Mouse (Mus musculus): ENCODE results near the gene Chpf2. TPM values are rescaled to one million over a fixed set of nuclear protein-coding genes. Genes with fewer than 3 reads are reported as not detected.

Gene Chpf2
- polyA plus RNA-seq, 1 experiment from 2014 or later, result 19.2 TPM

DNA sequence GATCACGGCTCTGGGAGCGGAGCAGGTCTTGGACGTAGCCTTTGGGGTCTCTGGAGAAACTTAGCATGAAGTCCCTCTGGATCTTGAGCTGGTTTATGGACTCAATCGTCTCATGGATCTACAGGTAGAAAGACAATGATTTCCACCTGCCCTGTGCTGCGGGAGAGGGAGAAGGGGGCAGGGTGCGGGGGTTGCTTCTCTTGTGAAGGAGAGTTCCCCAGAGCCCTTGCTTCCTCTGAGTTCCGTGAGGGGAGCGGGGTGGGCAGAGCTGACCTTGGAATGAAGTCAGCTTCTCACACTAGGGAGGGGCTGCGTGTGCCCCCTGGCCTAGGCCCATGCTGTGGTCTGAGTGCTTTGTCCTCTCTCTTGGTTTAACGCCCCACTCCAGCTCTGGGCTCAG, 6.7 kb downstream of the Chpf2 start:
- Histone ChIP-seq H3K27me3 (ENCODE audit: control insufficient read depth, insufficient read depth, low read length) (no peaks in the 10 kb centered on the region), H3K9ac (ENCODE audit: low read length) (no peak overlapping the region), H3K27ac (replicated peaks) (no peak overlapping the region), H3K9me3 (ENCODE audit: control insufficient read depth, low read length) (no peaks in the 10 kb centered on the region), H3K36me3 (ENCODE audit: control insufficient read depth, insufficient read depth, low read length) (peaks cover 15% of the 10 kb centered on the region; the same call in 1 of the 2 replicates), H3K4me1 (replicated peaks; ENCODE audit: control insufficient read depth, insufficient read depth) (no peaks in the 10 kb centered on the region; the same call in 1 of the 2 replicates), H3K4me2 (replicated peaks; ENCODE audit: low read depth) (no peak overlapping the region), H3K4me3 (ENCODE audit: low read depth, low read length) (no peak overlapping the region)
- no peak for DNase-seq (ENCODE audit: low spot score)
- 85% methylated on average over 10 of the region's 10 CpGs for WGBS
- no peak for TF ChIP-seq EP300 (optimal IDR thresholded peaks at IDR 0.05)
- TF ChIP-seq CTCF (IDR thresholded peaks at IDR 0.05; ENCODE audit: low read depth), result no peak
- no peak for ATAC-seq (ENCODE audit: low FRiP score, low TSS enrichment)

DNA sequence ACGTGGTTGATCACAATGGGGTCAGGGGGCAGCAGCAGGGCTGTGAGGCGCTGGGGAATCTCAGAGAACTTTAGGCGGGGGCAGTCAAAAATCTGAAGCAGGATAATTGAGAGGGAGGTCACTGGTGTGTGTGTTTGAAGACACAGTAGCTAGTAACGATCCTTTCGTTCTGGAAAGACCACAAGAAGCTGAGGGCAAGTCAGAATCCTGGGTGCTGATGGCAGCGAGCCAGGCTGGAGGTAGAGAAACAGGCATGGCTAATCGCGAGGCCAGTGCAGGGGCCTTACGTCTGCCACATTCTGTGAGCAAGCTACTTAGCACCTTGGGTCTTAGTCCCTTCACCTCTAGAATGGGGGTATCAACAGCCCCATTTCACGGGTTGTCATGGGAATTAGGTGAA, 7.4 kb downstream of the Chpf2 start:
- Histone ChIP-seq H3K9me3 (ENCODE audit: control insufficient read depth, low read length) (no peaks in the 10 kb centered on the region), H3K27me3 (ENCODE audit: control insufficient read depth, insufficient read depth, low read length) (no peaks in the 10 kb centered on the region), H3K4me1 (replicated peaks; ENCODE audit: control insufficient read depth, insufficient read depth) (peaks cover 2% of the 10 kb centered on the region; the same call in 1 of the 2 replicates), H3K36me3 (ENCODE audit: control insufficient read depth, insufficient read depth, low read length) (peaks cover 15% of the 10 kb centered on the region; the same call in 1 of the 2 replicates), H3K4me3 (ENCODE audit: low read depth, low read length) (no peak overlapping the region), H3K9ac (ENCODE audit: low read length) (no peak overlapping the region), H3K4me2 (replicated peaks; ENCODE audit: low read depth) (no peak overlapping the region), H3K27ac (replicated peaks) (no peak overlapping the region)
- TF ChIP-seq CTCF (IDR thresholded peaks at IDR 0.05; ENCODE audit: low read depth) (no peak), EP300 (optimal IDR thresholded peaks at IDR 0.05) (no peak)
- WGBS, result 67% methylated on average over 10 of the region's 10 CpGs
- DNase-seq (ENCODE audit: low spot score) (no peak), ATAC-seq (ENCODE audit: low FRiP score, low TSS enrichment) (no peak)

GRCm38 (mm10) chr5:24594346-24594745, 7.8 kb downstream of the Chpf2 start:
- ATAC-seq (ENCODE audit: low FRiP score, low TSS enrichment) (no peak), DNase-seq (ENCODE audit: low spot score) (no peak)
- Histone ChIP-seq H3K9me3 (ENCODE audit: control insufficient read depth, low read length) (no peaks in the 10 kb centered on the region), H3K4me3 (ENCODE audit: low read depth, low read length) (no peak overlapping the region), H3K27me3 (ENCODE audit: control insufficient read depth, insufficient read depth, low read length) (no peaks in the 10 kb centered on the region), H3K4me1 (replicated peaks; ENCODE audit: control insufficient read depth, insufficient read depth) (peaks cover 2% of the 10 kb centered on the region; the same call in 1 of the 2 replicates), H3K4me2 (replicated peaks; ENCODE audit: low read depth) (no peak overlapping the region), H3K9ac (ENCODE audit: low read length) (no peak overlapping the region), H3K36me3 (ENCODE audit: control insufficient read depth, insufficient read depth, low read length) (peaks cover 15% of the 10 kb centered on the region; the same call in 1 of the 2 replicates), H3K27ac (replicated peaks) (no peak overlapping the region)
- TF ChIP-seq EP300 (optimal IDR thresholded peaks at IDR 0.05), result no peak
- no peak for TF ChIP-seq CTCF (IDR thresholded peaks at IDR 0.05; ENCODE audit: low read depth)
- WGBS, result 88% methylated on average over 5 of the region's 5 CpGs

DNA sequence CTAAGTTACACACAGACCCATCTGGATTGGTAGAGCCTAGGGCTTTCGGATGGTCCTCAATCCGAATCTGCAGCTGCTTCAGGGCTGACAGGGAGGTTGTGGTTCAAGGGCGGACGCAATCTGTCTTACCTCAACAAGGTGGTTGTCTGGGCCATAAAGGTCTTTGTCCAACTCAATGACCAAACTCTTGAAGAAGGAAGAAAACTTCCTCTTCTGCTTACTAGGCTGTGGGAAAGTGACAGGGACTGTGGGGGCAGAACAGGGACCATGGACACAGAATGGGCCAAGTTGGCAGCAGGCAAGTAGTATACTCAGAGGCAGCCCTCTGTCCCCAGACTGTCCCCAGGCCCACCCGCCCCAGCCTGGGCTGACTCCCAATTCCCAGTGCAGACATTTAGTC, 8.7 kb downstream of the Chpf2 start:
- Histone ChIP-seq H3K36me3 (ENCODE audit: control insufficient read depth, insufficient read depth, low read length) (peaks cover 15% of the 10 kb centered on the region; the same call in 1 of the 2 replicates), H3K4me3 (ENCODE audit: low read depth, low read length) (no peak overlapping the region), H3K27ac (replicated peaks) (no peak overlapping the region), H3K27me3 (ENCODE audit: control insufficient read depth, insufficient read depth, low read length) (no peaks in the 10 kb centered on the region), H3K9ac (ENCODE audit: low read length) (no peak overlapping the region), H3K4me1 (replicated peaks; ENCODE audit: control insufficient read depth, insufficient read depth) (peaks cover 2% of the 10 kb centered on the region; the same call in 1 of the 2 replicates), H3K4me2 (replicated peaks; ENCODE audit: low read depth) (no peak overlapping the region), H3K9me3 (ENCODE audit: control insufficient read depth, low read length) (no peaks in the 10 kb centered on the region)
- 87% methylated on average over 5 of the region's 5 CpGs for WGBS
- no peak for ATAC-seq (ENCODE audit: low FRiP score, low TSS enrichment)
- TF ChIP-seq CTCF (IDR thresholded peaks at IDR 0.05; ENCODE audit: low read depth) (no peak), EP300 (optimal IDR thresholded peaks at IDR 0.05) (no peak)
- no peak for DNase-seq (ENCODE audit: low spot score)

GRCm38 (mm10) chr5:24595786-24596380, 9.3 kb downstream of the Chpf2 start:
- DNase-seq (ENCODE audit: low spot score) (no peak), ATAC-seq (ENCODE audit: low FRiP score, low TSS enrichment) (no peak)
- Histone ChIP-seq H3K4me2 (replicated peaks; ENCODE audit: low read depth) (no peak overlapping the region), H3K36me3 (ENCODE audit: control insufficient read depth, insufficient read depth, low read length) (peaks cover 15% of the 10 kb centered on the region; the same call in 1 of the 2 replicates), H3K27me3 (ENCODE audit: control insufficient read depth, insufficient read depth, low read length) (no peaks in the 10 kb centered on the region), H3K4me3 (ENCODE audit: low read depth, low read length) (no peak overlapping the region), H3K9me3 (ENCODE audit: control insufficient read depth, low read length) (no peaks in the 10 kb centered on the region), H3K27ac (replicated peaks) (no peak overlapping the region), H3K9ac (ENCODE audit: low read length) (no peak overlapping the region), H3K4me1 (replicated peaks; ENCODE audit: control insufficient read depth, insufficient read depth) (peaks cover 2% of the 10 kb centered on the region; the same call in 1 of the 2 replicates)
- WGBS, result 77% methylated on average over 14 of the region's 14 CpGs
- TF ChIP-seq EP300 (optimal IDR thresholded peaks at IDR 0.05) (no peak), CTCF (IDR thresholded peaks at IDR 0.05; ENCODE audit: low read depth) (no peak; the same call in 1 of the 2 replicates)

DNA sequence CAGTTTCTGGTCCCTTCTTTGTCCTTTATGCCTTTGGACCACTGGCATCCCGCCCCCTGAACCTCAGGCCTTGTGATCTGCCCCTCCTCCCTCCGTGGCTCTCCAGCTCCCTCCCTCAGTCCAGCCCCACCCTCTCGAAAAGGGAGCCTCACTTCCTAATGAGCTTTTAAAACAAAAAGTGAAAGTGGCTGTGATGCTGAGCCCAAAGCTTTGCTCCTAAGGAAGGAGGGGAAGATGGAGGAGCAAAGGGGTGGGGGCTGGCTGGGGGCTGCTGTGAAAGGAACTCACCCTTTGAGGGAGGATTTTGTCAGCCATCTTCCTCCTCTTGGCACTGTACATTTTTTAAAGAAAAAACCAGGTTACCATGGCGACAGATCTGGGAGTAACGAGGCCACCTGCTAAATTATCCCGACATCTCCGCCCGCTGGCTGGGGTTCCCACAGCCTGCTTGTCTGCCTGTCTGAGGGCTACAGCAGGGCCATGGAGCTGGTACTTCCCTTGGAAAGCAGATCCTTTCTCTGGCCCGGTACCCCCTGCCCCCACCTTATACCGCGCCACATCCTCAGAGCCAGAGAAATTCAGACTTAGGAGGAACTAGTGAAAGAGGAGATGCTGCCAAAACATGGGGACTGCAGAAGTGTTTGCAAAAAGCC, 10.1 kb downstream of the Chpf2 start:
- Histone ChIP-seq H3K27me3 (ENCODE audit: control insufficient read depth, insufficient read depth, low read length) (no peaks in the 10 kb centered on the region), H3K27ac (replicated peaks) (0 out of 2 replicates have a peak overlapping the region, but pooled peaks have one; percentile 9), H3K4me1 (replicated peaks; ENCODE audit: control insufficient read depth, insufficient read depth) (peaks cover 2% of the 10 kb centered on the region; the same call in 1 of the 2 replicates), H3K9ac (ENCODE audit: low read length) (no peak overlapping the region), H3K4me2 (replicated peaks; ENCODE audit: low read depth) (no peak overlapping the region), H3K9me3 (ENCODE audit: control insufficient read depth, low read length) (no peaks in the 10 kb centered on the region), H3K36me3 (ENCODE audit: control insufficient read depth, insufficient read depth, low read length) (peaks cover 15% of the 10 kb centered on the region; the same call in 1 of the 2 replicates), H3K4me3 (ENCODE audit: low read depth, low read length) (no peak overlapping the region)
- TF ChIP-seq CTCF (IDR thresholded peaks at IDR 0.05; ENCODE audit: low read depth) (no peak), EP300 (optimal IDR thresholded peaks at IDR 0.05) (no peak)
- DNase-seq (ENCODE audit: low spot score) (no peak), ATAC-seq (ENCODE audit: low FRiP score, low TSS enrichment) (no peak)
- WGBS, result 41% methylated on average over 11 of the region's 11 CpGs

Measured in stomach, postnatal 0 days (tissue).